Mouse (Mus musculus) liver, embryonic 14.5 days (tissue): ENCODE measurements around the gene Prr22.

Source experiments
- CTCF ChIP-seq: IDR thresholded peaks from 2 replicates; pipeline ENCODE4 v1.5.1; 2016; ENCODE audit warnings: antibody characterized with exemption, low read depth, control low read depth
- EP300 ChIP-seq: IDR thresholded peaks from 2 replicates; pipeline ENCODE4 v1.6.1; 2016; ENCODE audit warnings: antibody characterized with exemption, low read depth

DNA sequence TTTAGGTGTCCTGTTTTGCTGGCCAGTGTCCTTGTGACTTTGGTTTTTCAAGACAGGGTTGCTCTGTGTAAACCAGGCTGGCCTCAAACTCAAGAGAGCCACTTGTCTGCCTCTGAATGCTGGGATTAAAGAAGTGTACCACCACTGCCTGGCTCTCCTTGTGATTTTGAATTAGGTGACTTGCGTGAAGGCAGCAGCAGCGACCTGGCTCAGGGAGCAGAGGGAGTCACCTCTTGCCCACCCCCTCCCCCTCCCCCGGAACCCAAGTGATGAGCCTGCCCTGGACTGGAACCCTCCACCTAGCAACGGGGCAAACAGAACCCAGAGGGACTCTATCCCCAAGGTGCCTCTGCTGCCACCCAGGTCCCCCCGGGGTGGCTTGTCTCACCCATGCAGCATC, at the start of gene Prr22:
- TF ChIP-seq EP300: no peak
- TF ChIP-seq CTCF: no peak
